Mouse (Mus musculus): Measurements from ENCODE around the gene Dmwd. TPM values are rescaled to one million over a fixed set of nuclear protein-coding genes. Genes with fewer than 3 reads are reported as not detected.

Gene Dmwd
- polyA plus RNA-seq, 1 experiment from 2014 or later: 16.8 TPM

DNA sequence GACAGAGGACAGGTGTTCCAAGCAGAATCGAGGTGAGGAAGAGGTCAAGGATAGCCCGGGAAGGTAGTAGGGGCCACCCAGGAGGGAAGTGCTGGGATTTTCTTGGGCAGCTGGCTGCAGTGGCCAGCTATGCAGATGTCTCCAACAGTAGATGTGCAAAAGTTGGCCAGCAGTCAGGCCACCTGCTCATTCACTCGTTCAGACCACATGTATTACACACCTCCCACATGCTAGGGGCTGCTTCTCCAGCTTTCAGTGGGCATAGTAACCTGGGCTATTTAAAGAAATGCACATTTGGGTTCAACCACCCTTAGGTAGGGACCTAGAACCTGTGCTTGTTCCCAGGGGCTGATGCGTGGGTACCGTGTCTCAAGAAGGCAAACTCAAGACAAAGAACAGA lies 51.7 kb downstream of the Dmwd start:
- Histone ChIP-seq H3K27me3 (no peaks in the 10 kb centered on the region), H3K4me3 (no peak overlapping the region), H3K9ac (no peak overlapping the region), H3K36me3 (peaks cover 24% of the 10 kb centered on the region), H3K4me1 (peaks cover 13% of the 10 kb centered on the region), H3K27ac (no peak overlapping the region), H3K9me3 (no peaks in the 10 kb centered on the region), H3K4me2 (replicated peaks) (no peak overlapping the region)
- ATAC-seq (ENCODE audit: low FRiP score, low read depth): no peak
- WGBS: 84% methylated on average over 5 of the region's 5 CpGs

DNA sequence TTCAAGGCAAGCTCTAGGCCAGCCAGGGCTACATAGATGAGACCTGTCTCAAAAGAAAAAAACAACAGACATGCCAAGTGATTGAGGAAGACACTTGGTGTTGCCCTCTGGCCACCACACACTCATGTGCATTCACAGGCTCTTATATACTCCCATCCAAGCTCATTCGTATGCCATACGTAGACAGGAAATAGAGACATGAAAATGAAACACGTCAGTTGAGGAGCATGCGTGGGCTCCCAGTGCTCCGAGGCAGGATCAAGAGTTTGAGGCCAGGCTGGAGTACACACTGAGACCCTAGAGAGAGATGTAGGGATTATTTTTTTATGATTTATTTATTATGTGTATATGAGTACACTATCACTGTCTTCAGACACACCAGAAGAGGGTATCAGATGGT lies 53.4 kb downstream of the Dmwd start:
- Histone ChIP-seq H3K27me3 (no peaks in the 10 kb centered on the region), H3K9me3 (no peaks in the 10 kb centered on the region), H3K36me3 (peaks cover 24% of the 10 kb centered on the region), H3K4me2 (replicated peaks) (no peak overlapping the region), H3K27ac (no peak overlapping the region), H3K4me1 (peaks cover 13% of the 10 kb centered on the region), H3K4me3 (no peak overlapping the region), H3K9ac (no peak overlapping the region)
- 93% methylated on average over 5 of the region's 5 CpGs for whole genome bisulfite sequencing
- ATAC-seq (ENCODE audit: low FRiP score, low read depth): no peak

DNA sequence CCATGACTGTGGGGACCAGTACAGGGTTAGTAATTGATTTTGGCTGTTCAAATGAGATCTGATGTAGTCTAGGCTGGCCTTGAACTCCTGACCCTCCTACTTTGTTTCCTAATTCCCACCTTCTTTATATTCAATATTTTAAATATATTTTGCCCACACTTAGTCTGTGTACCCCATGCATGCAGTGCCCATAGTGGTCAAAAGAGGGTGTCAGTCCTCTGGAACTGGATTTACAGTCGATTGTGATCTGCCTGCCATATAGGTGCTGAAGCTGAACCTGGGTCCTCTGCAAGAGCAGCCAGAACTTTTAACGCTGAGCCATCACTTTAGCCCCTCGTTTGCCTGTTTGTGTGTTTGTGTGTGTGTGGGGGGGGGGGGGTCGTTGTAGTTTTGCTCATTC lies 54.6 kb downstream of the Dmwd start:
- no peaks in the 10 kb centered on the region for H3K27me3 ChIP-seq

DNA sequence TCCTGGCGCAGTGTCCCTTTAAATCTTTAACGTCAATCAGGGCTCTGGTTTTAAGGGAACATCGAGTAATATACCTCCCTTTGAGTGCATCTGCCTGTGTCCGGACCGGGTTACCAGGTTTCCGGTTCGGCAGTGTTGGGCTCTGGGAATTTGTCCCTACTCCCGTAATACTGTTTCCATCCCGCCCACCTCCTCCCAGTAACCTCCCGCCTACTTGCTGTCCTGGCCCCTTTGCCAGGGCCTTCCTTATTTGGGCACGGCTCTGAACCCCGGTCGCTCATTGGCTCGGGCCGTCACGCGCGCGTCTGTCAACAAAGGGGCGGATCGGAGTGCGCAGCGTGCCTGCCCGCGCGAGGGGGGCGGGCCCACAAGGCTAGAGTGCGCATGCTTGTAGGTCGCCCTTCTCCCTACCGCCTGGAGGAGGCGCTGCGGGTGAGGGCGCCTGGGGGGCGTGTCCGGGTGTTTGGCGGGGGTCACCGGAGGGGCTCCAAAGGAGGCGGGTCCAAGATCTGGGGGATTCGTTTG lies 55.4 kb downstream of the Dmwd start:
- Histone ChIP-seq H3K4me1 (peaks cover 13% of the 10 kb centered on the region), H3K9me3 (no peaks in the 10 kb centered on the region), H3K4me3 (peak overlapping the region; percentile 48), H3K27me3 (no peaks in the 10 kb centered on the region), H3K27ac (peak overlapping the region; percentile 89), H3K36me3 (peaks cover 37% of the 10 kb centered on the region), H3K4me2 (replicated peaks) (peak overlapping the region; percentile 71), H3K9ac (peak overlapping the region; percentile 61)
- under 1% methylated on average over 39 of the region's 39 CpGs for WGBS
- ATAC-seq (ENCODE audit: low FRiP score, low read depth): peak; percentile 99

More for the DNA sequence above, 54.6 kb downstream of the Dmwd start:
- 22% methylated on average over 4 of the region's 4 CpGs for WGBS
- H3K4me1 ChIP-seq: peaks cover 13% of the 10 kb centered on the region
- H3K4me3 ChIP-seq: peak overlapping the region; percentile 48
- no peak for ATAC-seq (ENCODE audit: low FRiP score, low read depth)
- peak overlapping the region; percentile 71 for H3K4me2 ChIP-seq (replicated peaks)
- peak overlapping the region; percentile 89; the same call in 1 of the 2 replicates for H3K27ac ChIP-seq
- no peaks in the 10 kb centered on the region for H3K9me3 ChIP-seq
- H3K9ac ChIP-seq: peak overlapping the region; percentile 31; the same call in 1 of the 2 replicates
- H3K36me3 ChIP-seq: peaks cover 30% of the 10 kb centered on the region

Small RNA genes lying within 50 kb of the gene (microRNA-seq; reads per million reads assigned to microRNA genes)
- gene Mir3100: 0.52 reads per million

Other genes starting within 250 kb of the Dmwd start
- gene Mill2, start 236.3 kb upstream of the Dmwd start, polyA plus RNA-seq (2015; fragmentation: Nextera tagmentation; extraction: Ambion mirVana): 0.17 and 0.23 TPM in 2 replicates
- 0.74 and 1.0 TPM in 2 replicates for gene Pglyrp1, start 204.9 kb upstream of the Dmwd start, polyA plus RNA-seq (2015; fragmentation: Nextera tagmentation; extraction: Ambion mirVana)
- 32.8 and 34.6 TPM in 2 replicates for gene Ccdc61, start 165.8 kb upstream of the Dmwd start, polyA plus RNA-seq (2015; fragmentation: Nextera tagmentation; extraction: Ambion mirVana)
- 0.33 and 0.41 TPM in 2 replicates for gene Nova2, start 150.3 kb upstream of the Dmwd start, polyA plus RNA-seq (2015; fragmentation: Nextera tagmentation; extraction: Ambion mirVana)
- gene Nanos2, start 88.8 kb upstream of the Dmwd start, polyA plus RNA-seq (2015; fragmentation: Nextera tagmentation; extraction: Ambion mirVana): not detected in 2 replicates
- gene Mypop, start 85.0 kb upstream of the Dmwd start, polyA plus RNA-seq (2015; fragmentation: Nextera tagmentation; extraction: Ambion mirVana): 5.2 and 6.3 TPM in 2 replicates
- gene Irf2bp1, start 72.2 kb upstream of the Dmwd start, polyA plus RNA-seq (2015; fragmentation: Nextera tagmentation; extraction: Ambion mirVana): 26.3 and 26.9 TPM in 2 replicates
- 3.5 and 4.1 TPM in 2 replicates for gene Foxa3, start 52.7 kb upstream of the Dmwd start, polyA plus RNA-seq (2015; fragmentation: Nextera tagmentation; extraction: Ambion mirVana)
- gene Sympk, start 51.9 kb upstream of the Dmwd start, polyA plus RNA-seq (2015; fragmentation: Nextera tagmentation; extraction: Ambion mirVana): 33.6 and 37.8 TPM in 2 replicates
- gene Rsph6a, start 21.5 kb upstream of the Dmwd start, polyA plus RNA-seq (2015; fragmentation: Nextera tagmentation; extraction: Ambion mirVana): not detected in 2 replicates
- gene Dmpk, start 7.6 kb downstream of the Dmwd start, polyA plus RNA-seq (2015; fragmentation: Nextera tagmentation; extraction: Ambion mirVana): 22.6 and 23.1 TPM in 2 replicates
- gene Six5, start 18.4 kb downstream of the Dmwd start, polyA plus RNA-seq (2015; fragmentation: Nextera tagmentation; extraction: Ambion mirVana): 13.4 and 13.9 TPM in 2 replicates
- gene Gm4969, start 42.1 kb downstream of the Dmwd start, polyA plus RNA-seq (2015; fragmentation: Nextera tagmentation; extraction: Ambion mirVana): 4.2 and 4.3 TPM in 2 replicates
- gene Fbxo46, start 43.6 kb downstream of the Dmwd start, polyA plus RNA-seq (2015; fragmentation: Nextera tagmentation; extraction: Ambion mirVana): 16.8 and 19.1 TPM in 2 replicates
- 17.1 and 18.1 TPM in 2 replicates for gene Qpctl, start 73.1 kb downstream of the Dmwd start, polyA plus RNA-seq (2015; fragmentation: Nextera tagmentation; extraction: Ambion mirVana)
- 146 and 149 TPM in 2 replicates for gene Snrpd2, start 73.5 kb downstream of the Dmwd start, polyA plus RNA-seq (2015; fragmentation: Nextera tagmentation; extraction: Ambion mirVana)
- 0.29 and 0.41 TPM in 2 replicates for gene Gipr, start 89.9 kb downstream of the Dmwd start, polyA plus RNA-seq (2015; fragmentation: Nextera tagmentation; extraction: Ambion mirVana)
- gene Eml2, start 100.2 kb downstream of the Dmwd start, polyA plus RNA-seq (2015; fragmentation: Nextera tagmentation; extraction: Ambion mirVana): 5.2 and 5.5 TPM in 2 replicates
- gene Gpr4, start 136.3 kb downstream of the Dmwd start, polyA plus RNA-seq (2015; fragmentation: Nextera tagmentation; extraction: Ambion mirVana): 4.6 and 6.2 TPM in 2 replicates
- gene Opa3, start 152.1 kb downstream of the Dmwd start, polyA plus RNA-seq (2015; fragmentation: Nextera tagmentation; extraction: Ambion mirVana): 35.2 and 35.7 TPM in 2 replicates
- 68.9 and 69.0 TPM in 2 replicates for gene Vasp, start 195.6 kb downstream of the Dmwd start, polyA plus RNA-seq (2015; fragmentation: Nextera tagmentation; extraction: Ambion mirVana)
- gene Ppm1n, start 203.8 kb downstream of the Dmwd start, polyA plus RNA-seq (2015; fragmentation: Nextera tagmentation; extraction: Ambion mirVana): not detected in 2 replicates
- 20.2 and 20.9 TPM in 2 replicates for gene Rtn2, start 206.4 kb downstream of the Dmwd start, polyA plus RNA-seq (2015; fragmentation: Nextera tagmentation; extraction: Ambion mirVana)
- gene Fosb, start 233.8 kb downstream of the Dmwd start, polyA plus RNA-seq (2015; fragmentation: Nextera tagmentation; extraction: Ambion mirVana): 0.23 and 0.27 TPM in 2 replicates

All from limb, embryonic 13.5 days (tissue).